Mouse (Mus musculus) ES-Bruce4 (cell line): Measurements from ENCODE around the gene Plac1. TPM values are rescaled to one million over a fixed set of nuclear protein-coding genes. Genes with fewer than 3 reads are reported as not detected.

Experiments used
- H3K27ac ChIP-seq: 2 replicates; pipeline ENCODE4 v1.5.1; 2012; ENCODE audit warnings: low read length, inconsistent platforms; ENCODE audit not compliant: insufficient read depth
- H3K27me3 ChIP-seq: 2 replicates; pipeline ENCODE4 v1.6.1; 2012; ENCODE audit warnings: mild to moderate bottlenecking, low read length, inconsistent platforms; ENCODE audit not compliant: control insufficient read depth, poor library complexity, insufficient read depth, severe bottlenecking
- H3K36me3 ChIP-seq: 2 replicates; pipeline ENCODE4 v1.6.1; 2012; ENCODE audit warnings: inconsistent platforms, mild to moderate bottlenecking, low read length, moderate library complexity; ENCODE audit not compliant: control insufficient read depth, poor library complexity, insufficient read depth, severe bottlenecking
- H3K4me1 ChIP-seq: one replicate; pipeline ENCODE4 v1.8.1; 2011; ENCODE audit warnings: low read length; ENCODE audit not compliant: control insufficient read depth, insufficient read depth
- H3K4me3 ChIP-seq: 2 replicates; pipeline ENCODE4 v1.5.1; 2011; ENCODE audit warnings: low read depth, mild to moderate bottlenecking, low read length
- H3K9ac ChIP-seq: 2 replicates; pipeline ENCODE4 v1.6.1; 2012; ENCODE audit warnings: low read depth, mild to moderate bottlenecking, inconsistent platforms; ENCODE audit not compliant: poor library complexity, severe bottlenecking
- H3K9me3 ChIP-seq: replicated peaks from 2 replicates; pipeline ENCODE4 v1.6.1; 2012; ENCODE audit warnings: mild to moderate bottlenecking, low read length, inconsistent platforms; ENCODE audit not compliant: control insufficient read depth, poor library complexity, insufficient read depth, severe bottlenecking
- CTCF ChIP-seq: IDR thresholded peaks from one replicate; pipeline ENCODE4 v1.8.1; 2011; ENCODE audit warnings: low read depth, low read length
- EP300 ChIP-seq: IDR thresholded peaks from 2 replicates; pipeline ENCODE4 v1.6.1; 2011; ENCODE audit warnings: low read depth, low read length; ENCODE audit not compliant: insufficient read depth
- POLR2A ChIP-seq: IDR thresholded peaks from one replicate; pipeline ENCODE4 v1.8.1; 2011; ENCODE audit warnings: low read length; ENCODE audit not compliant: insufficient read depth
- polyA plus RNA-seq: library from polyadenylated mRNA; stranded (reverse); fragments of >200 nt; gene quantifications from 2 replicates; pipeline ENCODE4 v1.2.4, GENCODE M21; 2011; ENCODE audit warnings: low read depth; ENCODE audit not compliant: missing spikeins, insufficient read depth, insufficient read length

Plac1 gene
- polyA plus RNA-seq, 1 experiment: 2.1 TPM

- Histone ChIP-seq H3K4me1 (no peaks in the 10 kb centered on the region), H3K9me3 (no peaks in the 10 kb centered on the region), H3K36me3 (no peaks in the 10 kb centered on the region), H3K9ac (no peak overlapping the region), H3K27me3 (no peaks in the 10 kb centered on the region), H3K27ac (no peak overlapping the region), H3K4me3 (no peak overlapping the region)
- TF ChIP-seq CTCF: no peak
- TF ChIP-seq EP300: no peak
- TF ChIP-seq POLR2A: no peak
Observed at GRCm38 (mm10) chrX:53098293-53098692, 141.6 kb downstream of the Plac1 start.

DNA sequence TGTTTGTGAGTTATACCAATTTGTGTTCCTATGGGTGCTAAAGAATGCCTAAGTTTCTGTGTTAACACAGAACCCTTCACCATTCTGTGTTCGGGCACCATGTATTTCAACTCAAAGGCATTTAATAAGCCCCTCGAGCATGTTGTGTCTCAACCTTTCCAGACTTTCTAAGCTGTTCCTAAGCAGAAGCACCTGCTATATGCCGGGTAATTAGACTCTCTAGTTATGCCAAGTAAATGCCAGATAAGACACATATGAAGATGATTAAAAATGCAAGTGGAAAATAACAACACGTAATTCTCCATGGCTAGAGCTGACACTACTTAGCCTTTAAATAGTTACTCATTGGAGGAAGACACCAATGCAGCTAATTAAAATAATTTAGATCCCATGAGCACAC is 142.1 kb downstream of the Plac1 start:
- H3K36me3 ChIP-seq: no peaks in the 10 kb centered on the region
- no peak overlapping the region for H3K4me3 ChIP-seq
- TF ChIP-seq POLR2A (no peak), CTCF (no peak), EP300 (no peak)
- H3K9me3 ChIP-seq: no peaks in the 10 kb centered on the region
- no peak overlapping the region for H3K9ac ChIP-seq
- H3K4me1 ChIP-seq: no peaks in the 10 kb centered on the region
- no peaks in the 10 kb centered on the region for H3K27me3 ChIP-seq
- no peak overlapping the region for H3K27ac ChIP-seq

GRCm38 (mm10) chrX:53093381-53093780 is 146.5 kb downstream of the Plac1 start:
- Histone ChIP-seq H3K36me3 (no peaks in the 10 kb centered on the region), H3K4me3 (no peak overlapping the region), H3K9ac (no peak overlapping the region), H3K27me3 (no peaks in the 10 kb centered on the region), H3K4me1 (no peaks in the 10 kb centered on the region), H3K27ac (no peak overlapping the region), H3K9me3 (no peaks in the 10 kb centered on the region)
- TF ChIP-seq POLR2A (no peak), CTCF (no peak), EP300 (no peak)

DNA sequence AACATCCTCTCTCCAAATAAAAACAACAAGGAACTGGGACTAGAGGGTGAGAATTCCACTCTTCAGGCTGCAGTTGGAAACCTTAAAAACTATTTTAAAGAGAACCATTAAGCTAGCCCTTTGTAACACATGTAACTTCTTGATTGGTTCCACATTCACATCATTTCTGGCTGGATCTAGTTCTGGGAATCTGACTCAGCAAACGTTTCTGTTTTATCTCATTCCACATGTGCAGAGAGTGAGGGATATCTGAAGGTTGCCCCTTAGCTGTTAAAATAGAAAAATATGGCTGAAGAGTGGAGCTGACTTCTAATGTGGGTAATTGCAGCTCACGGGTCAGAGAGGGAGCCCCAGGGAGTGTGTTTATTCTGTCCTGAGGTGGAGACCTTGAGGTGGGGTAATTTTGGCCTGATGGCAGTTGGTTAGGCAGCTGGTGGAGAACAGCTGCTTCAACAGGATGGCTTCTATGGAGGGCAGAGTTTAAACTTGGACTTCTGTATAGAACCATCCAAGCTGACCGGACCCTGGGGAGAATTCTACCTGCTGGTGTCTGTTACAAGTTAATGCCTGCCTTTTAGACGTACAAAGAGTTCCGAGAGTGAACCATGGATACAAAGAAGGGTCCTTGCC is 151.1 kb downstream of the Plac1 start:
- Histone ChIP-seq H3K27me3 (no peaks in the 10 kb centered on the region), H3K9ac (no peak overlapping the region), H3K9me3 (no peaks in the 10 kb centered on the region), H3K4me3 (no peak overlapping the region), H3K36me3 (no peaks in the 10 kb centered on the region), H3K4me1 (no peaks in the 10 kb centered on the region), H3K27ac (no peak overlapping the region)
- no peak for TF ChIP-seq EP300
- TF ChIP-seq CTCF: no peak
- no peak for TF ChIP-seq POLR2A

- H3K9me3 ChIP-seq: no peaks in the 10 kb centered on the region
- H3K27ac ChIP-seq: no peak overlapping the region
- H3K4me1 ChIP-seq: no peaks in the 10 kb centered on the region
- H3K27me3 ChIP-seq: no peaks in the 10 kb centered on the region; the same call in 1 of the 2 replicates
- no peak overlapping the region for H3K9ac ChIP-seq
- no peak for TF ChIP-seq CTCF
- no peak for TF ChIP-seq EP300
- no peak for TF ChIP-seq POLR2A
- H3K4me3 ChIP-seq: no peak overlapping the region
- H3K36me3 ChIP-seq: no peaks in the 10 kb centered on the region
Observed at GRCm38 (mm10) chrX:53087202-53087601, 152.7 kb downstream of the Plac1 start.

DNA sequence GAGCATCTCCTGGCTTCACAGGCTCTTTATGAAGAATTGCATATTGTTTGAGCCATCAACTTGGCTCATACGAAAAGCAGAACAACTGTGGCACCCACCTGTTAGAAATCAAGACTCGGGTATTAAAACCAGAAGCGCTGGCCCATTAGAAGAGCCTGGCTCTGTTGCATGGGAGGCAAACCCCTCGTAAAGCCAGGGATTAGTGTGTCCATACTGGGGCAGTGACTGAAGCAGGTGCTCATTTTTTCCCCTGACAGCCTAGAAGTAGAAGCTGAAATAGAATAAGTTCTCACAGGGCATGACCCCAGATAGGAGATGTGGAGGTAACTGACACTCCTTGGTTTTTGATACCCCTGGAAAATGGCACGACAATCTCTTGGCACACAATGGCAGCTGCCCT is 154.4 kb downstream of the Plac1 start:
- H3K27ac ChIP-seq: no peak overlapping the region
- H3K4me3 ChIP-seq: no peak overlapping the region

More for the DNA sequence above, 154.4 kb downstream of the Plac1 start:
- Histone ChIP-seq H3K9ac (no peak overlapping the region), H3K9me3 (no peaks in the 10 kb centered on the region), H3K36me3 (no peaks in the 10 kb centered on the region), H3K4me1 (no peaks in the 10 kb centered on the region), H3K27me3 (no peaks in the 10 kb centered on the region; the same call in 1 of the 2 replicates)
- TF ChIP-seq EP300 (no peak), POLR2A (no peak), CTCF (no peak)
